8 mouse cellular contexts compared by ENCODE assay signal in the genomic region with DNA sequence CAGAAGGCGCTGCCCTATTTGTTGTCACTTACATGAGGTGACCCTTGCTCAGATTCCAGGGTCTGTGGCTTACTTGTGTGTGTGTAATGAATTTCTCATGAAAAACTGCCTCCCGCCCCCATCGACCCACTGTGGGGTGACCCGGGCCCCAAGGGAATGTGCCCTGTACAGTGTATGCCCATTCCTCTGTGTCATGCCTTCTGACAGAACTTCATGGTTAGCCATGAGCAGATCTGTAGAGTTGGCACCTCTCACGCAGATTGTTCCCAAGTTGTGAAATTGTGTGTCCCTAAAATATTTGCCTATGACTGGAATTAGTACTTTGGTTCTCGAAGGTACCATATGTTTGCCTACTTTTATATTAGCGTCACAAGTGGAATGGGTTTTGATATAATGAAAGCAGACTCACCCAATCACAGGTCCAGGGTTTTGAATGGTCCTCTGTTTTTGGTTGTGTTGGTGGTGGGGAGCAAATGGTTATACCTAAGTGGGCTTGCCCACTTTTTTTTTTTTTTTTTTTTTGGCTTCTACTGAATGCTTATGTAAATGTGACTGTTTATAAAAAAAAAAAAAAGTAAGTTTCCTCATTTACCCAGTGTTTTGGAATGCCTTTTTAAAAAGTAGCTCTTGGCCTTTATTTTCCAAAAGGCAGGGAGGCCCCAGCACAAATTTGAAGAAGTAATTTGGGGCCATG. TPM values are rescaled to one million over a fixed set of nuclear protein-coding genes. Genes with fewer than 3 reads are reported as not detected.
DNase-seq lines count a peak whose midpoint lies in the region; ATAC-seq and TF ChIP-seq lines count a peak whose summit lies in the region.

No protein-coding gene starts in this region.

- peak overlapping the region; percentile 61 for H3K4me3 ChIP-seq in heart, embryonic 12.5 days
- H3K4me3 ChIP-seq in ES-Bruce4 (ENCODE audit: low read depth, low read length) = peak overlapping the region; percentile 82
- peak overlapping the region; percentile 65 for H3K4me3 ChIP-seq in embryonic facial prominence, embryonic 12.5 days
- peak overlapping the region; percentile 61 for H3K4me3 ChIP-seq in intestine, embryonic 14.5 days (ENCODE audit: low read depth, low read length)
- H3K4me3 ChIP-seq in midbrain, embryonic 14.5 days (replicated peaks; ENCODE audit: low read depth, low read length) = peak overlapping the region; percentile 56

- no peaks in the 10 kb centered on the region for H3K36me3 ChIP-seq in heart, embryonic 12.5 days
- H3K36me3 ChIP-seq in ES-Bruce4 (ENCODE audit: control insufficient read depth, insufficient read depth, low read length, poor library complexity, severe bottlenecking) = no peaks in the 10 kb centered on the region
- no peaks in the 10 kb centered on the region for H3K36me3 ChIP-seq in embryonic facial prominence, embryonic 12.5 days
- H3K36me3 ChIP-seq in intestine, embryonic 14.5 days (ENCODE audit: control insufficient read depth, insufficient read depth, low read length) = no peaks in the 10 kb centered on the region
- H3K36me3 ChIP-seq in midbrain, embryonic 14.5 days (ENCODE audit: control insufficient read depth, insufficient read depth, low read length) = no peaks in the 10 kb centered on the region

- H3K4me2 ChIP-seq in heart, embryonic 12.5 days = peak overlapping the region; percentile 74
- peak overlapping the region; percentile 71 for H3K4me2 ChIP-seq in embryonic facial prominence, embryonic 12.5 days (replicated peaks)
- peak overlapping the region; percentile 70 for H3K4me2 ChIP-seq in intestine, embryonic 14.5 days (ENCODE audit: low read length)
- peak overlapping the region; percentile 64 for H3K4me2 ChIP-seq in midbrain, embryonic 14.5 days (ENCODE audit: low read length)

- no peak for DNase-seq in heart, postnatal 25 days (ENCODE audit: low spot score)
- no peak for DNase-seq in intestine, embryonic 14.5 days (ENCODE audit: low spot score)
- DNase-seq in midbrain, embryonic 14.5 days = no peak
- DNase-seq in frontal cortex, postnatal 14 days (ENCODE audit: low spot score in 2 of 2) = no peak
- no peak for DNase-seq in spleen, adult 18-20 months

- intact Hi-C loops in heart, postnatal 25 days (cut with DNase I) = no loop called here

- peaks cover 49% of the 10 kb centered on the region for H3K4me1 ChIP-seq in heart, embryonic 12.5 days (replicated peaks)
- H3K4me1 ChIP-seq in ES-Bruce4 (ENCODE audit: control insufficient read depth, insufficient read depth, low read length) = peaks cover under 1% of the 10 kb centered on the region
- peaks cover 7% of the 10 kb centered on the region for H3K4me1 ChIP-seq in embryonic facial prominence, embryonic 12.5 days
- H3K4me1 ChIP-seq in intestine, embryonic 14.5 days (replicated peaks; ENCODE audit: control insufficient read depth, insufficient read depth, low read length) = peaks cover 20% of the 10 kb centered on the region
- H3K4me1 ChIP-seq in midbrain, embryonic 14.5 days (ENCODE audit: control insufficient read depth, insufficient read depth, low read length) = peaks cover 4% of the 10 kb centered on the region

- H3K9ac ChIP-seq in heart, embryonic 12.5 days = peak overlapping the region; percentile 72
- H3K9ac ChIP-seq in ES-Bruce4 (ENCODE audit: low read depth, poor library complexity, severe bottlenecking) = peak overlapping the region; percentile 62
- peak overlapping the region; percentile 63 for H3K9ac ChIP-seq in embryonic facial prominence, embryonic 12.5 days
- peak overlapping the region; percentile 64 for H3K9ac ChIP-seq in intestine, embryonic 14.5 days (ENCODE audit: low read length)
- H3K9ac ChIP-seq in midbrain, embryonic 14.5 days (replicated peaks; ENCODE audit: low read length) = peak overlapping the region; percentile 72

- peak overlapping the region; percentile 86; the same call in 1 of the 2 replicates for H3K27ac ChIP-seq in heart, embryonic 12.5 days (ENCODE audit: poor library complexity, severe bottlenecking)
- no peak overlapping the region for H3K27ac ChIP-seq in ES-Bruce4 (ENCODE audit: insufficient read depth, low read length)
- H3K27ac ChIP-seq in embryonic facial prominence, embryonic 12.5 days = no peak overlapping the region
- H3K27ac ChIP-seq in intestine, embryonic 14.5 days (ENCODE audit: low read depth) = no peak overlapping the region
- no peak overlapping the region for H3K27ac ChIP-seq in midbrain, embryonic 14.5 days (replicated peaks; ENCODE audit: low read depth, low read length)

- no peak for TF ChIP-seq EP300 in ES-Bruce4 (IDR thresholded peaks at IDR 0.05; ENCODE audit: insufficient read depth, low read depth, low read length)

- no peaks in the 10 kb centered on the region for H3K27me3 ChIP-seq in heart, embryonic 12.5 days (replicated peaks)
- no peaks in the 10 kb centered on the region for H3K27me3 ChIP-seq in ES-Bruce4 (ENCODE audit: control insufficient read depth, insufficient read depth, low read length, poor library complexity, severe bottlenecking)
- H3K27me3 ChIP-seq in embryonic facial prominence, embryonic 12.5 days = no peaks in the 10 kb centered on the region
- H3K27me3 ChIP-seq in intestine, embryonic 14.5 days (replicated peaks; ENCODE audit: control insufficient read depth, insufficient read depth, low read length) = no peaks in the 10 kb centered on the region
- H3K27me3 ChIP-seq in midbrain, embryonic 14.5 days (ENCODE audit: control insufficient read depth, insufficient read depth, low read length) = no peaks in the 10 kb centered on the region

- no peak for TF ChIP-seq POLR2A in ES-Bruce4 (IDR thresholded peaks at IDR 0.05; ENCODE audit: insufficient read depth, low read length)

- ATAC-seq in heart, embryonic 12.5 days (ENCODE audit: insufficient number of reproducible peaks, low FRiP score) = no peak
- no peak for ATAC-seq in embryonic facial prominence, embryonic 12.5 days (ENCODE audit: insufficient number of reproducible peaks, insufficient read depth, low FRiP score, low TSS enrichment)
- ATAC-seq in intestine, embryonic 14.5 days (replicated peaks; ENCODE audit: low FRiP score, low TSS enrichment, low read depth) = no peak
- peak; percentile 36 for ATAC-seq in midbrain, embryonic 14.5 days (ENCODE audit: low FRiP score, low TSS enrichment)

- no peak for TF ChIP-seq CTCF in ES-Bruce4 (IDR thresholded peaks at IDR 0.05; ENCODE audit: low read depth, low read length)

- H3K9me3 ChIP-seq in heart, embryonic 12.5 days (replicated peaks) = no peaks in the 10 kb centered on the region
- no peaks in the 10 kb centered on the region for H3K9me3 ChIP-seq in ES-Bruce4 (replicated peaks; ENCODE audit: control insufficient read depth, insufficient read depth, low read length, poor library complexity, severe bottlenecking)
- no peaks in the 10 kb centered on the region for H3K9me3 ChIP-seq in embryonic facial prominence, embryonic 12.5 days
- no peaks in the 10 kb centered on the region for H3K9me3 ChIP-seq in intestine, embryonic 14.5 days (ENCODE audit: control insufficient read depth, low read length)
- H3K9me3 ChIP-seq in midbrain, embryonic 14.5 days (ENCODE audit: control insufficient read depth, low read length) = no peaks in the 10 kb centered on the region

- 35% methylated on average over 7 of the region's 7 CpGs for WGBS in heart, embryonic 12.5 days
- WGBS in embryonic facial prominence, embryonic 12.5 days = 45% methylated on average over 7 of the region's 7 CpGs
- 39% methylated on average over 7 of the region's 7 CpGs for WGBS in intestine, embryonic 14.5 days
- 54% methylated on average over 7 of the region's 7 CpGs for WGBS in midbrain, embryonic 14.5 days

RNA-seq across cellular contexts. Expression of a gene that starts 24.3 kb away (rescaled TPM):
- 257 and 273 TPM in 2 replicates for polyA plus RNA-seq in heart, embryonic 12.5 days (2016; fragmentation: Nextera tagmentation; extraction: Ambion mirVana)
- 100 to 1,000 TPM; 236 to 274 TPM for total RNA-seq in heart, postnatal 25 days (2021)
- polyA plus RNA-seq in ES-Bruce4 (2011; ENCODE audit: insufficient read depth, insufficient read length, low read depth, missing spikeins) = 110 and 117 TPM in 2 replicates
- 133 and 135 TPM in 2 replicates for polyA plus RNA-seq in embryonic facial prominence, embryonic 12.5 days (2016; fragmentation: Nextera tagmentation; extraction: Ambion mirVana)
- polyA plus RNA-seq in intestine, embryonic 14.5 days (2014; fragmentation: Nextera tagmentation; extraction: Ambion mirVana) = 180 TPM in 2 replicates
- polyA plus RNA-seq in midbrain, embryonic 14.5 days (2014; fragmentation: Nextera tagmentation; extraction: Ambion mirVana) = 34.1 and 37.9 TPM in 2 replicates

RNA-seq across cellular contexts. Expression of a gene that starts 24.3 kb away (rescaled TPM):
- polyA plus RNA-seq in heart, embryonic 12.5 days (2016; fragmentation: Nextera tagmentation; extraction: Ambion mirVana) = 71.5 and 75.4 TPM in 2 replicates
- 10 to 100 TPM; 62.9 to 72.4 TPM for total RNA-seq in heart, postnatal 25 days (2021)
- 103 and 107 TPM in 2 replicates for polyA plus RNA-seq in ES-Bruce4 (2011; ENCODE audit: insufficient read depth, insufficient read length, low read depth, missing spikeins)
- 80.6 and 87.3 TPM in 2 replicates for polyA plus RNA-seq in embryonic facial prominence, embryonic 12.5 days (2016; fragmentation: Nextera tagmentation; extraction: Ambion mirVana)
- polyA plus RNA-seq in intestine, embryonic 14.5 days (2014; fragmentation: Nextera tagmentation; extraction: Ambion mirVana) = 73.3 and 82.7 TPM in 2 replicates
- 88.6 and 112 TPM in 2 replicates for polyA plus RNA-seq in midbrain, embryonic 14.5 days (2014; fragmentation: Nextera tagmentation; extraction: Ambion mirVana)
